Mouse (Mus musculus): ENCODE data around the gene Man1a2.

DNA sequence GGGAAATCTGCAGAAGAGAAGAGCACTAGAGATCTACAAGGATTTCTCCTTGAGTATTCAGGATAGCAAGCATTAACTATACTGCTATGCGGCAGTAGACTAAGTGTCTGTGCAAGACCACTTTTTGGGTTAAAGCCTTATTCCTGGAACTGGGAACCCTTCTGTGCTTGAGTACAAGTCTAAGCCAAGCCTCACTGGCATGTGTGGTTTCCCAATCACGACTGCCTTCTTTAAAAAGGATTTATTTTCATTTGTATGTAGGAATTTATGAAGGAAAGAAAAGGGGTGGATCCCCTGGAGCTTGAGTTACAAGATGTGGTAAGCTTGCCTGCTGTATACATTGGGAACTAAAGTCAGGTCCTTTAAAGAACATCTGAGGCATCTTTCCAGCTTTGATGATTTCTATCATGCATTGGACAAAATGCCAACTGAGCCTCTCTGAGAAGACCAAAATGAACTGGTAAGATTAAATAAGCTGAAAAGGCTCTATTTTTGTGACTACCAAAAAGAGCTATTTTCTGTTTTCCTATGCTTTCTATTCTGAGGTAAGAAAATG is 86.0 kb downstream of the Man1a2 start:
- TF ChIP-seq CTCF (IDR thresholded peaks at IDR 0.05; ENCODE audit: insufficient read depth, low read length) (no peak), POLR2A (IDR thresholded peaks at IDR 0.05; ENCODE audit: borderline replicate concordance, extremely low read depth, low read depth, low read length) (no peak)
